ENCODE assay signal across 10 mouse cellular contexts in the genomic region with DNA sequence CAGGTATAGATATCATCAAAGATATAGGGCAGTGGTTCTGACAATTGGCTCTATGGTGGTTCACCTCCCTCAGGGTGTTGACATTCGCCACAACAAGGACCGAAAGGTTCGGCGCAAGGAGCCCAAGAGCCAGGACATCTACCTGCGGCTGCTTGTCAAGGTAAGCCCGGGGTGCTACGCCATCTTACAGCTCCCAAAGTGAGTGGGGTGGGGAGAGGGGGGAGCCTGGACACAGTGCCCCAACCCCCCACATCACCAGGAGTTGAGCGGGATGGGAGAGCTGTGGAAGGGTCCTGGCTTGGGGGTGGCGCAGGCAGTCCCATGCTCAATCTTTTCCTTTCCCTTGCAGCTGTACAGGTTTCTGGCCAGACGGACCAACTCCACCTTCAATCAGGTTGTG. TPM values are rescaled to one million over a fixed set of nuclear protein-coding genes. Genes with fewer than 3 reads are reported as not detected.
DNase-seq lines count a peak whose midpoint lies in the region; ATAC-seq and TF ChIP-seq lines count a peak whose summit lies in the region.
"Had no signal": no experiment of that assay in that cellular context is flagged by ENCODE, and none has a peak within 500 bp of the region (broad histone marks: within the 10 kb centered on the region; RNA-seq: fewer than 3 reads in every experiment).

No protein-coding gene starts in this region.

- H3K27ac ChIP-seq in lung, embryonic 14.5 days (ENCODE audit: low read depth): no peak overlapping the region
- peak overlapping the region; percentile 98 for H3K27ac ChIP-seq in forebrain, embryonic 10.5 days
- H3K27ac ChIP-seq in limb, embryonic 10.5 days: peak overlapping the region; percentile 94
- H3K27ac ChIP-seq in neural tube, embryonic 15.5 days (replicated peaks): no peak overlapping the region

- TF ChIP-seq CTCF in lung, embryonic 14.5 days (IDR thresholded peaks at IDR 0.05; ENCODE audit: low read depth): no peak

- intact Hi-C loops in gastrocnemius, postnatal 14 days (cut with DNase I; ENCODE audit: low total_unique reads): no loop called here

- H3K4me1 ChIP-seq in lung, embryonic 14.5 days (ENCODE audit: insufficient read depth): peaks cover 13% of the 10 kb centered on the region; the same call in 1 of the 2 replicates
- H3K4me1 ChIP-seq in forebrain, embryonic 10.5 days: peaks cover 56% of the 10 kb centered on the region
- H3K4me1 ChIP-seq in limb, embryonic 10.5 days: peaks cover 61% of the 10 kb centered on the region
- H3K4me1 ChIP-seq in neural tube, embryonic 15.5 days: peaks cover 45% of the 10 kb centered on the region

- ATAC-seq in lung, embryonic 14.5 days (ENCODE audit: insufficient read depth): no peak
- no peak for ATAC-seq in neural tube, embryonic 15.5 days (ENCODE audit: low FRiP score)

- no peaks in the 10 kb centered on the region for H3K9me3 ChIP-seq in lung, embryonic 14.5 days (ENCODE audit: low read depth, low read length)
- H3K9me3 ChIP-seq in forebrain, embryonic 10.5 days: no peaks in the 10 kb centered on the region
- H3K9me3 ChIP-seq in limb, embryonic 10.5 days (replicated peaks): no peaks in the 10 kb centered on the region
- no peaks in the 10 kb centered on the region for H3K9me3 ChIP-seq in neural tube, embryonic 15.5 days (replicated peaks)

- peaks cover 56% of the 10 kb centered on the region for H3K36me3 ChIP-seq in lung, embryonic 14.5 days (ENCODE audit: insufficient read depth)
- H3K36me3 ChIP-seq in forebrain, embryonic 10.5 days (replicated peaks): peaks cover 56% of the 10 kb centered on the region
- peaks cover 55% of the 10 kb centered on the region for H3K36me3 ChIP-seq in limb, embryonic 10.5 days
- H3K36me3 ChIP-seq in neural tube, embryonic 15.5 days: peaks cover 41% of the 10 kb centered on the region

- H3K4me3 ChIP-seq in lung, embryonic 14.5 days (ENCODE audit: low read depth, low read length): peak overlapping the region; percentile 98
- peak overlapping the region; percentile 96 for H3K4me3 ChIP-seq in forebrain, embryonic 10.5 days
- H3K4me3 ChIP-seq in limb, embryonic 10.5 days: peak overlapping the region; percentile 74
- peak overlapping the region; percentile 79 for H3K4me3 ChIP-seq in neural tube, embryonic 15.5 days (replicated peaks)

- 78% methylated on average over 10 of the region's 10 CpGs for WGBS in lung, embryonic 14.5 days
- WGBS in forebrain, embryonic 10.5 days: 87% methylated on average over 10 of the region's 10 CpGs
- WGBS in limb, embryonic 10.5 days: 82% methylated on average over 10 of the region's 10 CpGs
- 83% methylated on average over 10 of the region's 10 CpGs for WGBS in neural tube, embryonic 15.5 days

- peak overlapping the region; percentile 99 for H3K9ac ChIP-seq in lung, embryonic 14.5 days
- H3K9ac ChIP-seq in neural tube, embryonic 15.5 days (replicated peaks): peak overlapping the region; percentile 83

- no peak for DNase-seq in lung, embryonic 14.5 days
- DNase-seq in lung, postnatal 25 days (ENCODE audit: low spot score): no peak
- no peak for DNase-seq in forebrain, embryonic 10.5 days (ENCODE audit: extremely low spot score, low spot score)
- DNase-seq in limb, embryonic 10.5 days (ENCODE audit: low spot score): no peak
- no peak for DNase-seq in gastrocnemius, postnatal 14 days
- no peak for DNase-seq in urinary bladder, adult 2 months (ENCODE audit: low spot score)
- DNase-seq in kidney, postnatal 36 days: no peak

- H3K4me2 ChIP-seq in lung, embryonic 14.5 days: peak overlapping the region; percentile 99
- H3K4me2 ChIP-seq in neural tube, embryonic 15.5 days: peak overlapping the region; percentile 82

- H3K27me3 ChIP-seq in lung, embryonic 14.5 days (ENCODE audit: insufficient read depth, low read length): no peaks in the 10 kb centered on the region
- no peaks in the 10 kb centered on the region for H3K27me3 ChIP-seq in forebrain, embryonic 10.5 days (ENCODE audit: poor library complexity, severe bottlenecking)
- no peaks in the 10 kb centered on the region for H3K27me3 ChIP-seq in limb, embryonic 10.5 days (ENCODE audit: low read depth, poor library complexity, severe bottlenecking)
- H3K27me3 ChIP-seq in neural tube, embryonic 15.5 days (replicated peaks): no peaks in the 10 kb centered on the region

RNA-seq across cellular contexts. Expression of a gene that starts 1.4 kb away (rescaled TPM):
- 21.9 and 23.8 TPM in 2 replicates for polyA plus RNA-seq in lung, embryonic 14.5 days (2014; fragmentation: Nextera tagmentation; extraction: Ambion mirVana)
- 34.0 and 36.6 TPM in 2 replicates for polyA plus RNA-seq in forebrain, embryonic 10.5 days (2016; fragmentation: Nextera tagmentation; extraction: Ambion mirVana)
- 45.5 and 49.3 TPM in 2 replicates for polyA plus RNA-seq in limb, embryonic 10.5 days (2016; fragmentation: Nextera tagmentation; extraction: Ambion mirVana)
- 23.0 and 25.7 TPM in 2 replicates for polyA plus RNA-seq in neural tube, embryonic 15.5 days (2015; fragmentation: Nextera tagmentation; extraction: Ambion mirVana)
- 10 to 100 TPM; 12.0 to 13.2 TPM for total RNA-seq in gastrocnemius, postnatal 14 days (2021)
- 22.1 and 25.6 TPM in 2 replicates for polyA plus RNA-seq in urinary bladder, adult 2 months (2012; rRNA removed)

RNA-seq across cellular contexts. Expression of a gene that starts 1.8 kb away (rescaled TPM):
- 0.92 and 1.1 TPM in 2 replicates for polyA plus RNA-seq in lung, embryonic 14.5 days (2014; fragmentation: Nextera tagmentation; extraction: Ambion mirVana)
- 2.6 and 3.3 TPM in 2 replicates for polyA plus RNA-seq in forebrain, embryonic 10.5 days (2016; fragmentation: Nextera tagmentation; extraction: Ambion mirVana)
- polyA plus RNA-seq in limb, embryonic 10.5 days (2016; fragmentation: Nextera tagmentation; extraction: Ambion mirVana): 2.1 and 2.4 TPM in 2 replicates
- polyA plus RNA-seq in neural tube, embryonic 15.5 days (2015; fragmentation: Nextera tagmentation; extraction: Ambion mirVana): 0.50 and 1.5 TPM in 2 replicates
- total RNA-seq in gastrocnemius, postnatal 14 days (2021): under 1 TPM; 0.16 TPM
- polyA plus RNA-seq in urinary bladder, adult 2 months (2012; rRNA removed): 1.3 and 1.5 TPM in 2 replicates

RNA-seq across cellular contexts. Expression of a gene that starts 3.9 kb away (rescaled TPM):
- polyA plus RNA-seq in lung, embryonic 14.5 days (2014; fragmentation: Nextera tagmentation; extraction: Ambion mirVana): 1,245 and 1,303 TPM in 2 replicates
- 1,181 and 1,186 TPM in 2 replicates for polyA plus RNA-seq in forebrain, embryonic 10.5 days (2016; fragmentation: Nextera tagmentation; extraction: Ambion mirVana)
- polyA plus RNA-seq in limb, embryonic 10.5 days (2016; fragmentation: Nextera tagmentation; extraction: Ambion mirVana): 1,218 and 1,459 TPM in 2 replicates
- 573 and 682 TPM in 2 replicates for polyA plus RNA-seq in neural tube, embryonic 15.5 days (2015; fragmentation: Nextera tagmentation; extraction: Ambion mirVana)
- 100 to 1,000 TPM; 607 to 662 TPM for total RNA-seq in gastrocnemius, postnatal 14 days (2021)
- 594 and 906 TPM in 2 replicates for polyA plus RNA-seq in urinary bladder, adult 2 months (2012; rRNA removed)

RNA-seq across cellular contexts. Expression of a gene that starts 6.4 kb away (rescaled TPM):
- not detected in 2 replicates for polyA plus RNA-seq in lung, embryonic 14.5 days (2014; fragmentation: Nextera tagmentation; extraction: Ambion mirVana)
- polyA plus RNA-seq in forebrain, embryonic 10.5 days (2016; fragmentation: Nextera tagmentation; extraction: Ambion mirVana): 0.50 TPM in 1 of 2 replicates, not detected in the other
- polyA plus RNA-seq in limb, embryonic 10.5 days (2016; fragmentation: Nextera tagmentation; extraction: Ambion mirVana): not detected in 2 replicates
- not detected in 2 replicates for polyA plus RNA-seq in neural tube, embryonic 15.5 days (2015; fragmentation: Nextera tagmentation; extraction: Ambion mirVana)
- not detected for total RNA-seq in gastrocnemius, postnatal 14 days (2021)
- polyA plus RNA-seq in urinary bladder, adult 2 months (2012; rRNA removed): not detected in 2 replicates
- total RNA-seq: layer of hippocampus, postnatal 10 days had no signal
- polyA plus RNA-seq: brain, embryonic 14.5 days had no signal

RNA-seq across cellular contexts. Expression of a gene that starts 14.3 kb away (rescaled TPM):
- 2.1 TPM in 2 replicates for polyA plus RNA-seq in lung, embryonic 14.5 days (2014; fragmentation: Nextera tagmentation; extraction: Ambion mirVana)
- 2.6 and 2.7 TPM in 2 replicates for polyA plus RNA-seq in forebrain, embryonic 10.5 days (2016; fragmentation: Nextera tagmentation; extraction: Ambion mirVana)
- polyA plus RNA-seq in limb, embryonic 10.5 days (2016; fragmentation: Nextera tagmentation; extraction: Ambion mirVana): 3.7 and 4.7 TPM in 2 replicates
- 3.3 and 3.9 TPM in 2 replicates for polyA plus RNA-seq in neural tube, embryonic 15.5 days (2015; fragmentation: Nextera tagmentation; extraction: Ambion mirVana)
- total RNA-seq in gastrocnemius, postnatal 14 days (2021): 10 to 100 TPM; 20.6 to 32.8 TPM
- polyA plus RNA-seq in urinary bladder, adult 2 months (2012; rRNA removed): 335 and 503 TPM in 2 replicates

Comparison
In these comparisons a context has a peak if more than half of its experiments do, and no peak if none do; other contexts are left out.
1. H3K27ac ChIP-seq: peak in forebrain, embryonic 10.5 days (single experiment) and limb, embryonic 10.5 days (single experiment); none in lung, embryonic 14.5 days (single experiment) and neural tube, embryonic 15.5 days (single experiment).
2. Peak in every context shown above with its lines, with median percentiles within 50 percentile points of each other: H3K4me3 ChIP-seq.